Mouse (Mus musculus) layer of hippocampus, postnatal 25 days (tissue): ENCODE data around the gene H2-Aa. TPM values are rescaled to one million over a fixed set of nuclear protein-coding genes. Genes with fewer than 3 reads are reported as not detected.

ENCODE experiments used
- DNase-seq, 2 experiments: peaks; one replicate each; pipeline ENCODE4 v3.0.0; 2022; ENCODE audit warnings: mixed read lengths in 2 of 2, low spot score in 1 of 2; ENCODE audit errors: extremely low spot score in 1 of 2
- total RNA-seq, 2 experiments: library from RNA; stranded (reverse); gene quantifications; 2 replicates each; pipeline ENCODE4 v1.2.3; 2021

H2-Aa gene
- total RNA-seq, 2 experiments from 2014 or later, result 1.1 to 1.3 TPM

DNA sequence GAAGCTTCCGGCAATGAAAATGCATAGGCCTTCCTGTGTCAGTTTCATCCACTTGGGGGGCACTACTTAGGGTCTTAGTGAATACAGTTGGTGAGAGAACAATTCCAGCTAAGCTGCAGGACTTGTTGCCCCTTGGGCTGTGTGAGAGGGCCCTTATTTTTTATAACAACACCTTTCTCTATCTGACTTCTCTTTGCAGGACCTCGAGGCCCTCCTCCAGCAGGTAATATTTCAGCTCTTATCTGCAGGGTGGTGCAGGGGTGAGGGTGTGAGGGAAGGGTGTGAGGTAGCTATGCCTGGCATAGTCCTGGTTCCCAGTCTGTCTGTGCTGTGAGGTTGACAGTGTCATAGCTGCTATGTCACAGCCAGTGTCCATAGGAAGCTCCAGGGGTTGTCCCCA is 19.4 kb downstream of the H2-Aa start:
- no peak for DNase-seq

DNA sequence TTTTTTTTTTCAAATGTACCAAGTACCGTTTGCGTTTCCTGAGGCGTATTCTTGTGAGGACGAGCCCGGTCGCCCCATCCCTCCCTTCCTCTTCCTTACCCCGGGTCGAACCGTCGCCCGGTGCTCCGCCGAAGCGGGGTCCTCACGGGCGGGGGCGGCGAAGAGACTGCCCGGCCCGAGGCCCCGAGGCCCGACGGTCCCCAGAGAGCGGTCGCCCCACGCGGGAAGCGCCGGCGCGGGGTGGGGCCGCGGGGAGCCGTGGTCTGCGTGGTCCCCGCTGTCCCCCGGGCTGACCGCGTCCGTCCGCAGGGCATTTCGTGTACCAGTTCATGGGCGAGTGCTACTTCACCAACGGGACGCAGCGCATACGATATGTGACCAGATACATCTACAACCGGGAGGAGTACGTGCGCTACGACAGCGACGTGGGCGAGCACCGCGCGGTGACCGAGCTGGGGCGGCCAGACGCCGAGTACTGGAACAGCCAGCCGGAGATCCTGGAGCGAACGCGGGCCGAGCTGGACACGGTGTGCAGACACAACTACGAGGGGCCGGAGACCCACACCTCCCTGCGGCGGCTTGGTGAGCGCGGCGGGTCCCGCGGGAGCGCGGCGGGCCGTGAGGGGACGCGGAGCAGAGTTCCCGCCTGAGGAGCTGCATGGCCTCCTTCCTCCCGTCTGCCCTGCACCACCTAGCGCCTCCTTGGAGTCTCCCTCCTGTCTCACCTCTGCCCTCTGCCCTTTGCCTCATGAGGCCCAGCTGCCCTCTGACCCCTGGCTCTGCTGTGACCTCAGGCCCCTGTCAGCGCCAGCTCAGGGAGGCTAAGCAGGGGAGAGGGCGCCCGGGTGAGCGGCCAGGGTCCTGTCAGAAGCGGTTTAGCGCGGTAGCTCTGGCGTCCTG is 22.9 kb downstream of the H2-Aa start:
- DNase-seq, result no peak

DNA sequence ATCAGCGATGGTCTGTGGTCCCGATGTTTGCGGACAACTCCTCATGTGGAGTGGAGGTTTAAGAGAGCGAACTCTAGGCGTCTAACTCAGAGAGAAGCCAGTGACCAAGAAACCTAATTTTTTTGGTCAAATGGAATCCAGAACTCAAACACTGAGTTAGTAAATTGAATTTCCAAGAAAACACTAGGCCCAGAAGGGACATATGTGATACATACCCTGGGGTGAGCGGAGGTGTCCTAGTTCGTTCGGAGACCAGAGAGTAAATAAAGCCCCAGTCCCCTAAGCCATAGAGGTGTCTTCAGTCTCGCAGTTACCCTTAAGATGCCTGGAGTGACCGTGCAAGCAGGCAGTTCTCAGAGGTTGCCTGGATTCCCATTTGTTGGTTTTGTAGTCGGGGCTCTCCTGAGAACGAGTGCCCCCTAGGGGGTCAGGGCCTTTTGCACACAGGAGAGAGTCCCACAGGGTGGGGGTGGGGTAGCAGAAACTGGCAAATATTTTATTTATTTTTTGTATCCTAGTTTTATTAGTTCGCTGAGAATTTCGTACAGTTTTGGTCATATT is 23.7 kb downstream of the H2-Aa start:
- no peak for DNase-seq

DNA sequence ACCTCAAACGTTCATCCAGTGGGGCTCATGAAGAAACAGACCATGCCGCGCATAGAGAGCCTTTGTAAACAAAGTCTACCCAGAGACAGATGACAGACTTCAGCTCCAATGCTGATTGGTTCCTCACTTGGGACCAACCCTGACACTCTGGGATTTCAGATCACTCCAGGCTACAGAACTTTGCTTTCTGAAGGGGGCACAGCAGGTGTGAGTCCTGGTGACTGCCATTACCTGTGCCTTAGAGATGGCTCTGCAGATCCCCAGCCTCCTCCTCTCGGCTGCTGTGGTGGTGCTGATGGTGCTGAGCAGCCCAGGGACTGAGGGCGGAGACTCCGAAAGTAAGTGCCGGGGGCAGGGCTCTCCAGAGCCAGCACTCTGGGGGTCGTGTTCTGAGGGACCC is 24.6 kb downstream of the H2-Aa start:
- peak; percentile 42 to 74 for DNase-seq

DNA sequence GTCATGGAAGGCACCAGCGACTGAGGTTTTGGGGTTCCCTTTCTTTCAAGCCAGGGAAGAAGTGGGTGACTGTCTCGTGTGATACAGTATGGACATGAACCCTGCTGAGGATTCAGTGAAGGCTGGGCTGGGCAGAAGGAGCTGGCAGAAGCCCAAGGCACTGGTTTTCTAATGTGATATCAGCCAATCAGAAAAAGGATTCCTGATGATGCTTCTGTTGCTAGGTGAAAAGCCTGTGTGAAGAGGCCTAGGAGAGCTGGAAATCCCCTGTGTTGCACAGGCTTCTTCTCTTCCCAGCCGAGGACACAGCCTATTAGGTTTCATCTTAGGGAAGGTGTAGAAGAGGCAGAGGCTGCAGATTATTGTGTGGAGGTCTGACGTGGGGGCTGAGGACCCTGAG is 26.1 kb downstream of the H2-Aa start:
- DNase-seq, result peak; percentile 44 to 64

DNA sequence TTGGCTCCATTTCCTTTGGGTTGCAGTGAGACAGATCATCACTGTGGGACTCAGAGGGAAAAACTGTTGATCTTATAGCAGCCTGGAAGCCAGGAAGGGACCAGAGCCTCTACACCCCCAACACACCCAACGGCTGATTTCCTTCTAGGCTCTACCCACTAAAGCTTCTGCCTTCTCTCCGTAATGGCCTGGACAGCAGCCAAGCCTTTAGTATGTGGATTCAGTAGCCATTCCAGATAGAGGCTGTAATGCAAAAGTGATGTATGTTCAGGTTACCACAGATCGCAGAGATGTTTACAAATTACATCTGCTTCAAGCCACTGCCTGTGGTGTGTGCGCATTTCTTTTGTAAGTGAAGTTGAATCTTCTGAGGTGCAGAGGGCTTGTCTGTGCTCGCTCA is 27.1 kb downstream of the H2-Aa start:
- no peak for DNase-seq

DNA sequence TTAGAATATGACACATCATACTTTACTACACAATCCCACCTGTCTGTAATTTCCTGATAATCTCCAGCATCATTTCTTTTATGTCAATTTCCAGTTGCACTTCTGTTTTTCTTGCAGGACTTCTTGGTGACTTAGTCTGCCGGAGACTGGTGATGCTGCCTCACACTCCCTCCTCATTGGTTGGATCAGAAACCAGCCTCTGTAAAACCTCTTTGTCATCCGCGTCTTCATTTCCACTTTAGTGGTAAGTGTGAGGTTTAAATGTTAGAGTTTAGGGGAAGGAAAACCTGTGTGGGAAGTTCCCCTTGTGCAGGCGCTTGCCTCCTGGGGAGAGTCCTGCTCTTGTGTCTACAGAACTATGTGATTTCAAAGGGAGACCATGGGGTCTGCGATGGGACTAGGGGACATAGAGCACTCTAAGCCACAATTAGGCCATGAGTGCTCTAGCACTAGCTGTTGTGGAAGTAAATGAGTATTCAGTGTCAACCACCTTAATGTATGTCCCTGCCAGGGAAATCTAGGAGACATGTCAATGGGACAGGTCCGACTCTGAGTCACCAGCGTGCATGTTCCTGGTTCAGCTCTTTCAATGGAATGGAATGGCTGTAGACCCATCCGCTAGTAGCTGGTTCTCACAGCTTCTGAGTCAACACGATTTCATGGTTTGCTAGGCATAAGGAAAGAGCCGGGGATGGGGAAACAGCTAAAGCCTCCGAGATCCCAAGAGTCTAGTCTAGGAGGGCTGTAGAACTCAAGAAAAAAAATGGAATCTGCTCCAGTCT is 29.8 kb downstream of the H2-Aa start, which contains the start of gene H2-Ab1:
TSS of gene H2-Ab1 (plus strand) at position 96 of the 782 bp plus-strand sequence.
- peak; percentile 75 to 96 for DNase-seq

DNA sequence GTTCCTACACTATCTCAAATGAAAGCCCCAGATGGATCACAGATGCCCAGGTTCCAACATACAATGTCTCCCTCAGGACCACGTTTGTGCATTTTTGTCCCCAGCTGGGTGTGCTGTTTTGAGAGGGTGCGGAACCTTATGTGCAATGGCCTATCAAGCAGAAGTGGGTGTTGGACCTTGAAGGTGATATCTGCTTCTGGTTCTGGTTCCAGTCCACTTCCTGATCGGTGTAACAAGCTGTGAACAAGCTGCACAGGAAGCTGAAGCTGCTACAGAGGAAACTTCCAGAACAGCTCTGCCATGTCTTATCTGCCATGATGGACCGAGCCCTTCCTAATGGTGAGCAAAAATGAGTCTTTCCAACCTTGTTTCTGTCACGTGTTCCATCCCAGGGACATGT is 31.1 kb downstream of the H2-Aa start:
- no peak for DNase-seq

DNA sequence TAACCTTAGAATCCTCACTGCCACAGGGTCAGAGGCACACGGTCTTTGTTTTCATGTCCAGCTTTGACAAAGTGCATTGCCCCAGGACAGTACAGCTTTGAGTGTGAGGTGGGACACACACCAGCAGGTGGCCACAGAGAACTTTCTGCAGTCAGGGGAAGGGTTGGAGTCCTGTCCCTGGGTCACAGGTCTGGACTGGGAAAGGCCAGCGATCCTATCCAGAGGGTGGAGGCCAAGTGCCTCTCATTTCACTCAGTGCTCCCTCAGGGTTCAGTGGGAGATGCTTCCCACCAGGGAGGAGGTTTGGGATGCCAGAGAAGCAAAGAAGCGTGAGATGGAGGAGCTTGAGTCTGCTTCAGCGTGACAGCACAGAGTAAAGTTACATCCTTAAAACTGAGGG is 36.0 kb downstream of the H2-Aa start:
- DNase-seq, result no peak

DNA sequence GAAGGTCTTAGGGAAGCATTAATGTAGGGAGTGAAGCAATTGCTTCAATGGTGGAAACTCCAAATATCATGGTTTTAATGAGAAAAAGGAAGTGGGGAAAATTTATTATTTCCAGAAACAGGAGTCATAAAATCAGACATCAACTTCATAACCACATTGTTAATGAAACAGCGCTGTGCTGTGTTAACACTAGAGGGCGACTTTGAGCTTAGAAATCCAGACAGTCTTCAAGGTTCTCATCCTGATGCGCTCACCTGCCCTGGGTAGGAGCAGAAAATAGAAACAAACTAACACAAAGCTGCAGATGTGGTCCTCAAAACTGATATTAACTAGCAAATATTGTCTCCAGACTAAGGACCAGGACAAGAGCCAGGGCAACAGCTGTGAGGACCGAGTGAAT is 37.7 kb downstream of the H2-Aa start:
- DNase-seq, result peak in 1 of 2 experiments; percentile 57

DNA sequence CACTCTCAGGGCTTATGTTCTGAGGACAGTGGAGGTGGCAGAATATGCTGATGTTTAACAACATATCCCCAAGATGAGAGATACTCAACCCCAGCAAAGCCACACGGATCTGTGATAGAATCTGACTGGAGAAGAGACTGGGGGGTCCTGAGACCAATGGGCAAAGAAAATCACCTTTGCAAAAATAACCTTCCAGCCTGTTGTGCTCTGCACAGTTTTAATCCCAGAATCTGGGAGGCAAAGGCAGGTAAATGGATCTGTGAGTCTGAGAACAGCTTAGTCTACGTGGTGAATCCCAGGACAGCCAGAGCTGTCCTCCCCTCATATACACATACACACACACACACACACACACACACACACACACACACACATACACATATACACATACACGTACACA is 38.3 kb downstream of the H2-Aa start:
- no peak for DNase-seq

DNA sequence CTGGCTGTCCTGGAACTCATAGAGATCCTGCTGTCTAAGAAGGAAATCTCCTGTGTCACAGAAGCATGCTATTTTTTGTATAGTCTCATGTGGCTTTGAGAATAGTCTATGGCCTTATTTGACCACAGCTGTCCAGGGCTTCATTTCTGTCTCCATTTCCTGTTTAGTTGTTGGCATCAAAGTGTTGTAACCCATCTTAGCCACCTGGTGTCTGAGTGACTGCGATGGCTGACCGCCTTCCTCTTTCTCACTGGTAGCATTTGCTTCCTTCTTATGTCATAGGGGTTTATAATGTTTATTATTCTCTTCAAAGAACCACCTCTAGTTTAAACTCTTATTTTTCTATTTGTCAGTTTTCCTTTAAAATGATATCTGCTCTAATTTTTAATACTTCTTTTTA is 38.9 kb downstream of the H2-Aa start:
- DNase-seq, result no peak

DNA sequence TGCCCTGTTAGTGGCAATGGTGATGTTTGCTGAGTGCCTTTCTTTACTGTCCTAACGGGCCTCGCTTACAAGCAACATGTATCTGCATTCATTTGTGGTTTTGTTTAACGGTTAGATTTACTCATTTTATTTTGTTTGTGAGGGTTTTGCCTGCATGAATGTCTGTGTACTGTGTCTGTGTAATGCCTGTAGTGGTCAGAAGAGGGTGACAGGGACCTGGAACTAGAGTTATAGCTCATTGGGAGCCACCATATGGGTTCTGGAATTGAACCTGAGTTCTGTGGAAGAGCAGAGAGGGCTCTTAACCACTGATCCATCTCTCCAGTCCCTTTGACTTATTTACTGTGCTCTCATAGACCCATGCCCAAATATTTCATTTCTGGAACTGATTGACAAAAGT is 40.6 kb downstream of the H2-Aa start:
- no peak for DNase-seq

DNA sequence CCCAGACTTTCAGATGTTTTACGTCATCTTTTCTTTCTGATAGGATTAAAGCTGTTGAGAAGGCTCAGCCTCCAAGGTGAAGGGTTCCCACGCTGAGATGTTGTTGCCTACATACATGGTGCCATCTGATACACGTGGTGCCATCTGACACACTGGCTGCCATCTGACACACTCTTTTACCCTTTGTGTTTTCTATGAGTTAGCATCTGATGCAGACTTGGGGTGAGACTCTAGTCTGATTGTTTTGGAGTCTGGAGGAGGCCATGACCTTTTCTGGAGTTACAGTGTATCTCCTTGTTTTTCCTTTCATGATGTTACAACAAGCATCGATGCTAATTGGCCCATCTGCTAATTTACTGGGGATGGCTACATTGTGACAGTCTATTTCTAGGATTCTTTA is 43.0 kb downstream of the H2-Aa start:
- DNase-seq, result no peak

DNA sequence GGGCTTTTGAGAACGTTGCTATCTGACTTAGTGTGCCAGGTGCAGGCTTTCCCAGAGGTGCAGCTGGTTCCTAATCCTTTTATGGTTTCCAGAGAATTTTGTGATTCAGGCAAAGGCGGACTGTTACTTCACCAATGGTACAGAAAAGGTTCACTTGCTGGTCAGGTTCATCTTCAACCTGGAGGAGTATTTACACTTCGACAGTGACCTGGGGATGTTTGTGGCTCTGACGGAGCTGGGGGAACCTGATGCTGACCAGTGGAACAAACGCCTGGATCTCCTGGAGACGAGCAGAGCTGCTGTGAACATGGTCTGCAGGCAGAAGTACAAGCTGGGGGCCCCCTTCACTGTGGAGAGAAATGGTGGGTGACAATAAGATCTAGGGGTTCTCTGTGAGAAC is 46.7 kb downstream of the H2-Aa start:
- DNase-seq, result no peak

DNA sequence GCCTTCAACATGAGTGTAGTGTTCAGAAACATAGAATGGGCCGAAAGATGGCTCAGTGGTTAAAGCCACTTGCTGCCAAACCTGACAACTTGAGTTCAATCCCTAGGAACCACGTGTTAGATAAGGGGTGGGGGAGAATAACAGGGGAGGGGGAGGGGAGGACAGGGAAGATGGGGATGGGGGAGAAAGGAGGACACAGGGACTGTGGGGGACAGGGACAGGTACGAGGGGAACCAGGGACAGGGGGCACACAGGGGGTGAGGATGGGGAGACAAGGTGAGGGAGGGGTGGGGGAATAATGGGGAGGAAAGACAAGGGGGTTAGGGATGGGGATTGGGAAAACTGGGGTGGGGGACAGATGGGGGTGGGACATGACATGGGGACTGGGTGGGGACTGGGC is 47.3 kb downstream of the H2-Aa start:
- no peak for DNase-seq

DNA sequence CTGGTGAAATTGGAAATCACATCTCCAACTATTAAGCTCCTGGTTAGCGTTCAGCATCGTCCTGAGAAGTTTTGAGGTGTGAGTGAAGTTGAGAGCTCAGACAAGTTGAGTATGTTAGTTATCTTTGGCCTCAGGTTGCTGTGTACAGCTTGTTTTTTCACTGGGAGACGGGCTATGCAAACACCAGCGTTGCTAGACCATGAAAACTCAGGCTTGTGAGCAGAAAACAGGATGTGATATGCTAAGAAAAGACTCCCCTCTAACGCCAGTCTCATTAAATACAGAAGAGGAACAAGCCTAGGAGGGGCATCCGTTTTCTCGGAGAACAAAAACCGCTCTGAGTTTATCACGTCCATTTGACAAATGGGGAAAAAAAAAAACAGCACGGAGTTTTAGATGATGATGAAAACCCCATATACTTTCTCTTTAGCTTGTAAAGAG is 48.0 kb downstream of the H2-Aa start:
- DNase-seq, result no peak

DNA sequence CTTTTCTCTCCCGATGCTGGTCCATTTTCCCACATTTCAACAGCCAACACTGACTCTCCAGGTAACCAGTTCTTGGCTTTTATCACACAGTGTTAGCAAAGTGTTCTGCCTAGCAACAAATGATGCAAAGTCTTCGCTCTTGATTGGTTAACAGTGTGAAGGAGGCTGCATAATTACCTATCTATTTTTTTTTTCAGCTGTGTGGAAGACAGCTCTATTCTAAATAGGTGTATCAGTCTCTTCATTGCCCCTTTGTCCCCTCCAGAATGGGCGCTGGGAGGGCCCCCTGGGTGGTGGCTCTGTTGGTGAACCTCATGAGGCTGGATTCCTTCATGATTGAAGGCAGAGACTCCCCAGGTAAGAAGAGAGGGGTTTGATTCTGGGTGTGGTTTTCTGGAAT is 48.9 kb downstream of the H2-Aa start, which contains the start of gene H2-Ob:
TSS of gene H2-Ob (plus strand) at position 198 of the 400 bp plus-strand sequence.
- no peak for DNase-seq

DNA sequence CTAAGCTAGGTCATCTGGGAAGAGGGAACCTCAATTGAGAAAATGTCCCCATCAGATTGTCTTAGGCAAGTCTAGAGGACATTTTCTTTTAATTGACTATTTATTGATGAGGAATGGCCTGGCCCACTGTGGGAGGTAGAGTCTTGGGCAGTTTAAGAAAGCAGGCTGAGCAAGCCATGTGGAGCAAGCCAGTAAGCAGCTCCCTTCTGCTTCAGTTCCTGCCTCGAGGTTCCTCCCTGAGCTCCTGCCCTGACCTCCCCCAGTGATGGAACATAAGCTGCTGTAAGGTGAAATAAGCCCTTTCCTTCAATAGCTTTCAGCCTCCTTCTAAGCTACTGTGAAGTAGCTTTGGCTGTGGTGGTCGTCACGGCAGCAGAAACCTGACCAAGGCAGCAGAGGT is 49.9 kb downstream of the H2-Aa start:
- DNase-seq, result no peak

DNA sequence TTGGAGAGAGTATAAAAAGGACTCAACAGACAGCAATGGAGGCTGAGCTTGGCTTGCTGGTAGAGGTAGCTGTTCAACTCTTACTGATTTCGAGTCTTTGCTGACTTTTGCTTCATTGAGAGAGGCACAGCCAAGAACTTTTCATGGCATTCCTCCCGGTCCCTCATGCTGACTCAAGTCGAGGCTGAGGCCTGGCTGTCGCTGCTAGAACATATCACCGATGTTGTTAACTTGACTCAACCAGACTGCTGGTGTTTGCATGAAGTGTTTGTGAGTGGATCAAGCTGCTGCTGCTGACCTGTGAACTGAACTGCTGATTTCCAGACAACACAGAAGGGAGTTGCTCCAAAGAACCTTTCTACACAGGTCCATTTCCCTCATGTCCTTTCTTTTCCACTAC is 50.9 kb downstream of the H2-Aa start:
- DNase-seq, result no peak

DNA sequence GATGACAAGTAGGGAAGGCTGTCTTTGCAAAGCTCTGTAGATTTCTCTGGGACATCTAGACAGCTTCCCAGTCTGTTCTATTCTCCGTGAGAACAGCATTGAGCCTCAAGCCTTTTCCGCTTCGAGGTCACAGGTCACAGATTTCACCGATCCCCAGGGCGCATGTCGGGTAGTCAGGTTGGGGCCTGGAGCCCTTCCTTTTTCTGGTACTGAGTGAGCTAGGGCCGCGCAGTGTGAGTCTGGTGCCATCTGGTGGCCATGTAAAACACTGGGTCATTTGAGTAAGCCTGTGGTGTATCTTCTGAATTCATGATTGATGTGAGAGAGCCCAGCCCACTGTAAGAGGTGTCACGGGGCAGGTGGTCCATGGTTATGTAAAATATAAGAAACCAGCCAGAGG is 52.7 kb downstream of the H2-Aa start:
- peak; percentile 44 to 80 for DNase-seq
